8 mouse cellular contexts compared by ENCODE assay signal in genomic region chr8:86585118-86585517, GRCm38 (mm10). TPM values are rescaled to one million over a fixed set of nuclear protein-coding genes. Genes with fewer than 3 reads are reported as not detected.
DNase-seq lines count a peak whose midpoint lies in the region; ATAC-seq lines count a peak whose summit lies in the region.

No protein-coding gene starts in this region.

- H3K27me3 ChIP-seq in intestine, embryonic 16.5 days (replicated peaks; ENCODE audit: control insufficient read depth, insufficient read depth, low read length), result no peaks in the 10 kb centered on the region
- peaks cover 3% of the 10 kb centered on the region; the same call in 1 of the 2 replicates for H3K27me3 ChIP-seq in midbrain, embryonic 10.5 days (ENCODE audit: low read depth, poor library complexity, severe bottlenecking)

- H3K4me1 ChIP-seq in intestine, embryonic 16.5 days (ENCODE audit: control insufficient read depth, insufficient read depth, low read length), result no peaks in the 10 kb centered on the region
- no peaks in the 10 kb centered on the region for H3K4me1 ChIP-seq in midbrain, embryonic 10.5 days

- H3K4me2 ChIP-seq in intestine, embryonic 16.5 days (ENCODE audit: low read depth, low read length), result peak overlapping the region; percentile 77

- H3K4me3 ChIP-seq in intestine, embryonic 16.5 days (ENCODE audit: low read length), result peak overlapping the region; percentile 47
- H3K4me3 ChIP-seq in midbrain, embryonic 10.5 days, result peak overlapping the region; percentile 52

- no peaks in the 10 kb centered on the region for H3K9me3 ChIP-seq in intestine, embryonic 16.5 days (ENCODE audit: control insufficient read depth, low read length)
- no peaks in the 10 kb centered on the region for H3K9me3 ChIP-seq in midbrain, embryonic 10.5 days (replicated peaks)

- intact Hi-C loops in left cerebral cortex, postnatal 36 days (cut with DNase I), result loop anchor here (1.0 to 5.0 kb wide), 3 partner anchors 885 to 1133 kb away; partner anchors contain the start of gene Neto2

- ATAC-seq in intestine, embryonic 16.5 days, result peak; percentile 58; the same call in 1 of the 2 replicates

- no peak overlapping the region for H3K9ac ChIP-seq in intestine, embryonic 16.5 days (ENCODE audit: low read depth, low read length)

- no peak overlapping the region for H3K27ac ChIP-seq in intestine, embryonic 16.5 days (ENCODE audit: low read length)
- 0 out of 2 replicates have a peak overlapping the region, but pooled peaks have one; percentile 23 for H3K27ac ChIP-seq in midbrain, embryonic 10.5 days (replicated peaks)

- H3K36me3 ChIP-seq in intestine, embryonic 16.5 days (ENCODE audit: control insufficient read depth, insufficient read depth, low read length), result no peaks in the 10 kb centered on the region
- no peaks in the 10 kb centered on the region for H3K36me3 ChIP-seq in midbrain, embryonic 10.5 days

- DNase-seq in adrenal gland, adult 8-10 months, result peak; percentile 71
- peak; percentile 82 for DNase-seq in embryo, embryonic 11.5 days (ENCODE audit: low read depth, low spot score)
- peak; percentile 55 to 83 for DNase-seq in gastrocnemius, postnatal 4 days (ENCODE audit: low spot score in 2 of 2)
- DNase-seq in left cerebral cortex, postnatal 36 days (ENCODE audit: low spot score in 2 of 2), result peak; percentile 81
- peak; percentile 83 for DNase-seq in midbrain, embryonic 10.5 days (ENCODE audit: low spot score)
- peak; percentile 64 to 68 for DNase-seq in right cerebral cortex, postnatal 36 days (ENCODE audit: low spot score in 2 of 2)
- DNase-seq in urinary bladder, postnatal 4 days (ENCODE audit: low spot score in 2 of 2), result peak; percentile 50 to 83

- WGBS in intestine, embryonic 16.5 days, result 3% methylated on average over 11 of the region's 11 CpGs
- WGBS in midbrain, embryonic 10.5 days, result 7% methylated on average over 11 of the region's 11 CpGs

RNA-seq across cellular contexts. Expression of gene Abcc12, which starts 4.6 kb away (rescaled TPM):
- total RNA-seq in adrenal gland, adult 8-10 months (2022), result under 1 TPM in 3 of 4 experiments, not detected in 1; 0.13 to 0.18 (median 0.17) TPM
- under 1 TPM; 0.44 to 0.86 TPM for total RNA-seq in gastrocnemius, postnatal 4 days (2021)
- polyA plus RNA-seq in intestine, embryonic 16.5 days (2015; fragmentation: Nextera tagmentation; extraction: Ambion mirVana), result 0.06 and 0.09 TPM in 2 replicates
- total RNA-seq in left cerebral cortex, postnatal 36 days (2021), result under 1 TPM; 0.27 to 0.59 TPM
- 0.09 TPM in 1 of 2 replicates, not detected in the other for polyA plus RNA-seq in midbrain, embryonic 10.5 days (2016; fragmentation: Nextera tagmentation; extraction: Ambion mirVana)

RNA-seq across cellular contexts. Expression of gene Lonp2, which starts 38.7 kb away (rescaled TPM):
- 100 to 1,000 TPM; 103 to 127 (median 115) TPM for total RNA-seq in adrenal gland, adult 8-10 months (2022)
- 10 to 100 TPM; 47.1 to 49.5 TPM for total RNA-seq in gastrocnemius, postnatal 4 days (2021)
- polyA plus RNA-seq in intestine, embryonic 16.5 days (2015; fragmentation: Nextera tagmentation; extraction: Ambion mirVana), result 72.5 and 78.0 TPM in 2 replicates
- 10 to 100 TPM; 65.9 to 67.0 TPM for total RNA-seq in left cerebral cortex, postnatal 36 days (2021)
- 52.0 and 65.5 TPM in 2 replicates for polyA plus RNA-seq in midbrain, embryonic 10.5 days (2016; fragmentation: Nextera tagmentation; extraction: Ambion mirVana)
